Mouse (Mus musculus) kidney, postnatal 0 days (tissue): Measurements from ENCODE around the gene Hoxa7. TPM values are rescaled to one million over a fixed set of nuclear protein-coding genes. Genes with fewer than 3 reads are reported as not detected.

Experiments used
- ATAC-seq: fragments of 200-750 bp; cut with Nextera tagmentation; replicated peaks from 2 replicates; pipeline ENCODE4 v1.8.0; 2017; ENCODE audit warnings: low read depth, moderate number of reproducible peaks, moderate TSS enrichment, moderate library complexity; ENCODE audit not compliant: low FRiP score
- DNase-seq: peaks from one replicate; pipeline ENCODE4 v3.0.0-alpha.2; 2016; ENCODE audit warnings: low spot score
- H3K27ac ChIP-seq: fragments of 300-500 bp; sonication (generic); 2 replicates; pipeline ENCODE4 v1.5.1; 2014; ENCODE audit warnings: mild to moderate bottlenecking
- H3K27me3 ChIP-seq: fragments of 300-500 bp; sonication (generic); 2 replicates; pipeline ENCODE4 v1.6.1; 2014; ENCODE audit warnings: low read length, mixed read lengths; ENCODE audit not compliant: insufficient read depth
- H3K36me3 ChIP-seq: fragments of 300-500 bp; sonication (generic); 2 replicates; pipeline ENCODE4 v1.6.1; 2014; ENCODE audit warnings: low read length, mixed read lengths; ENCODE audit not compliant: insufficient read depth
- H3K4me1 ChIP-seq: fragments of 300-500 bp; sonication (generic); replicated peaks from 2 replicates; pipeline ENCODE4 v1.6.1; 2014; ENCODE audit warnings: antibody characterized with exemption, low read length, mixed read lengths; ENCODE audit not compliant: insufficient read depth
- H3K4me2 ChIP-seq: fragments of 300-500 bp; sonication (generic); 2 replicates; pipeline ENCODE4 v1.6.1; 2014; ENCODE audit warnings: mild to moderate bottlenecking, low read length, moderate library complexity, mixed read lengths
- H3K4me3 ChIP-seq: fragments of 300-500 bp; sonication (generic); replicated peaks from 2 replicates; pipeline ENCODE4 v1.5.1; 2014; ENCODE audit warnings: low read depth, low read length
- H3K9ac ChIP-seq: fragments of 300-500 bp; sonication (generic); 2 replicates; pipeline ENCODE4 v1.6.1; 2014; ENCODE audit warnings: low read depth, low read length
- H3K9me3 ChIP-seq: fragments of 300-500 bp; sonication (generic); replicated peaks from 2 replicates; pipeline ENCODE4 v1.6.1; 2016; ENCODE audit warnings: low read length, inconsistent platforms, mixed read lengths
- CTCF ChIP-seq: IDR thresholded peaks from 2 replicates; pipeline ENCODE4 v1.5.1; 2016; ENCODE audit warnings: antibody characterized with exemption, low read depth, mild to moderate bottlenecking, moderate library complexity
- whole genome bisulfite sequencing: fragments of 180-500 bp; shearing (Covaris S2); extraction: QIAGEN DNeasy Blood & Tissue Kit; methylation state at CpG from one replicate; pipeline ENCODE4 v1.1.7; 2014; 5-methylcytosine and 5-hydroxymethylcytosine counted together
- polyA plus RNA-seq: library from polyadenylated mRNA; unstranded; fragments of >200 nt; fragmentation: Nextera tagmentation; extraction: Ambion mirVana; gene quantifications from 2 replicates; pipeline ENCODE4 v1.2.1, GENCODE M21; 2015

The Hoxa7 gene
- polyA plus RNA-seq, 1 experiment from 2014 or later, result 29.7 TPM

GRCm38 (mm10) chr6:52222729-52223128 is 1.1 kb upstream of the Hoxa7 start:
- H3K36me3 ChIP-seq, result 0 out of 2 replicates have a peak, but pooled peaks cover 6% of the 10 kb centered on the region
- H3K9me3 ChIP-seq, result no peaks in the 10 kb centered on the region
- peak overlapping the region; percentile 96 for H3K27ac ChIP-seq
- no peaks in the 10 kb centered on the region for H3K27me3 ChIP-seq
- TF ChIP-seq CTCF, result no peak
- H3K4me2 ChIP-seq, result peak overlapping the region; percentile 89
- H3K4me1 ChIP-seq, result peaks cover 27% of the 10 kb centered on the region
- 5% methylated on average over 13 of the region's 13 CpGs for WGBS
- no peak for ATAC-seq
- H3K4me3 ChIP-seq, result peak overlapping the region; percentile 85
- peak overlapping the region; percentile 97 for H3K9ac ChIP-seq
- DNase-seq, result no peak

GRCm38 (mm10) chr6:52221993-52222685 is 485 bp upstream of the Hoxa7 start:
- Histone ChIP-seq H3K27me3 (no peaks in the 10 kb centered on the region), H3K4me2 (peak overlapping the region; percentile 89), H3K27ac (peak overlapping the region; percentile 96), H3K36me3 (0 out of 2 replicates have a peak, but pooled peaks cover 6% of the 10 kb centered on the region), H3K9ac (peak overlapping the region; percentile 97), H3K4me1 (peaks cover 23% of the 10 kb centered on the region), H3K4me3 (peak overlapping the region; percentile 85), H3K9me3 (no peaks in the 10 kb centered on the region)
- no peak for TF ChIP-seq CTCF
- peak; percentile 25 for ATAC-seq
- WGBS, result 3% methylated on average over 21 of the region's 21 CpGs
- DNase-seq, result peak; percentile 89

DNA sequence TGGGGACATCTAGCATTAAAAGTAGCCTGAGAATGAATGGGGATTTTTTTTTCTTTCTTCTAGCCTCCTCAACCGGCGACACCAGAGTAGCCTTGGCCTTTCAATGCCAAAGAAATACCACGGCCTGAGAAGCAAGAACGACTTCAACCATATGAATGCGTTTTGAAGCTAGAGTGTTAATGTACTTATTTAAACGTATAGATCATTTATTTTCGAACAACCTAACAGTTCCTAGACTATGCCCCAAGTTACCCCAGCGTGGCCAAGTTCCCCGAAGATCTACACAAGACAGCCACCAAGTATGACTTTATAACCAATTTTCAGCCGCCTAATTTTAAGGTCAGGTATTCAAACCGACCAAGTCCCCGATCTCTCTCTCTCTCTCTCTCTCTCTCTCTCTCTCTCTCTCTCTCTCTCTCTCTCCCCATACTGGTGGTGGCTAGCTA is 766 bp downstream of the Hoxa7 start:
- no peak for ATAC-seq
- 0 out of 2 replicates have a peak, but pooled peaks cover 6% of the 10 kb centered on the region for H3K36me3 ChIP-seq
- H3K9ac ChIP-seq, result peak overlapping the region; percentile 73
- no peak for TF ChIP-seq CTCF
- H3K9me3 ChIP-seq, result no peaks in the 10 kb centered on the region
- peak overlapping the region; percentile 89 for H3K4me2 ChIP-seq
- H3K4me3 ChIP-seq, result peak overlapping the region; percentile 85
- DNase-seq, result no peak
- no peaks in the 10 kb centered on the region for H3K27me3 ChIP-seq
- peaks cover 27% of the 10 kb centered on the region for H3K4me1 ChIP-seq
- 7% methylated on average over 12 of the region's 12 CpGs for WGBS
- peak overlapping the region; percentile 96 for H3K27ac ChIP-seq

DNA sequence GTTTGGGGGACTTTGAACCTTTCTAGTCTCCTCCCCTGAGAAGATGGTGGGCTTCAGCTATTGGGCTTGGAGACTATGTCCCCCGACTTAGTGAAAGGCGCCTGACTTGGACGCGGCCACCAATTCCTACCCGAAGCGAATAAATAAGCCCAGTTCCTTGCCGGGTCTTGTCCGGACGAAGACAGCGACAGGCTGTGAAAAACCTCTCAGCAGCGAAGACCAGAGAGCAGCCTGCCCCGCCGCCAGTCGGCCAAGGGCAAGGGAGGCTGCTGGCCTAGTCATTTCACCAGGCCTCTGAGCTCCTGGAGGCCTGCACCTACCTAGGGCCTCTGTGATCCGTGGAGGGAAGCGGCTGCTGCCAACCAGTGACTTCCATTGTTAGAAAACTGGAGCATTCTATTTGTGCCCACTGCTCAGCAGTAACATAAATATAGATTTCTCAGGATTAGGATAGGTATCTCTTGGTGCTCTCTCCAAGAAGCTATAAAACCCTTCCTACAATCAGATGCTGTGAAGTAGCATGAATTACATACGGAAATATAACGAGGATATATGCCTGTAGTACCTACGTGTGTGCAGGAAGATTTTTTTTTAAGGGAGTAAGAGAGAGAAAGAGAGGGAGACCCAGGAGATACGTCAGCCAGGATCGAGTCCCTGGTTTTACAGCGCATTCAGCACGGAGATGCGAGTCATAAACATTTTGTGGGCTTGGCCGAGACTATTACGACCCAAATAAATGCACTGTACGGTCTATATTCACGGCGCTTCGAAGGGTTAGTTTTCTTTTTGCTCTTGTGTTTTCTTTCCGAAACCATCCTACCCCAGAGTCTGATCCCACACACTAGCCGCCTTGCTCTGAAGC is 1.4 kb downstream of the Hoxa7 start:
- ATAC-seq (no peak), DNase-seq (no peak)
- H3K4me1 ChIP-seq, result peaks cover 33% of the 10 kb centered on the region
- peak overlapping the region; percentile 96 for H3K27ac ChIP-seq
- peak overlapping the region; percentile 89 for H3K4me2 ChIP-seq
- 0 out of 2 replicates have a peak, but pooled peaks cover 6% of the 10 kb centered on the region for H3K36me3 ChIP-seq
- peak overlapping the region; percentile 85 for H3K4me3 ChIP-seq
- no peaks in the 10 kb centered on the region for H3K9me3 ChIP-seq
- TF ChIP-seq CTCF, result no peak
- 13% methylated on average over 32 of the region's 32 CpGs for WGBS
- no peaks in the 10 kb centered on the region for H3K27me3 ChIP-seq
- peak overlapping the region; percentile 73 for H3K9ac ChIP-seq

- peak overlapping the region; percentile 85 for H3K4me3 ChIP-seq
- H3K27me3 ChIP-seq, result no peaks in the 10 kb centered on the region
- WGBS, result 39% methylated on average over 9 of the region's 9 CpGs
- H3K4me2 ChIP-seq, result peak overlapping the region; percentile 89
- DNase-seq (no peak), ATAC-seq (no peak)
- 0 out of 2 replicates have a peak, but pooled peaks cover 6% of the 10 kb centered on the region for H3K36me3 ChIP-seq
- no peaks in the 10 kb centered on the region for H3K9me3 ChIP-seq
- H3K9ac ChIP-seq, result peak overlapping the region; percentile 73
- peak overlapping the region; percentile 96 for H3K27ac ChIP-seq
- no peak for TF ChIP-seq CTCF
- peaks cover 41% of the 10 kb centered on the region for H3K4me1 ChIP-seq
Measured at GRCm38 (mm10) chr6:52219234-52219942, 2.3 kb downstream of the Hoxa7 start.
